Mouse (Mus musculus) G1E (cell line): ENCODE measurements around the gene Bpi. TPM values are rescaled to one million over a fixed set of nuclear protein-coding genes. Genes with fewer than 3 reads are reported as not detected.

Source experiments
- ATAC-seq: 2 replicates; pipeline ENCODE4 v1.8.0; 2016; ENCODE audit warnings: mild to moderate bottlenecking; ENCODE audit not compliant: insufficient number of reproducible peaks, poor library complexity, low FRiP score, severe bottlenecking; ENCODE audit errors: extremely low read depth
- DNase-seq: peaks from one replicate; pipeline ENCODE4 v3.0.0; 2012; ENCODE audit warnings: low spot score
- H3K27me3 ChIP-seq: 2 replicates; pipeline ENCODE4 v1.6.1; 2012; ENCODE audit warnings: mild to moderate bottlenecking, low read length, inconsistent platforms; ENCODE audit not compliant: insufficient read depth
- H3K36me3 ChIP-seq: replicated peaks from 2 replicates; pipeline ENCODE3; 2012; ENCODE audit warnings: mild to moderate bottlenecking, inconsistent platforms
- H3K4me1 ChIP-seq: 2 replicates; pipeline ENCODE4 v1.6.1; 2012; ENCODE audit warnings: low read depth, low read length, inconsistent platforms, mixed read lengths; ENCODE audit not compliant: insufficient read depth
- H3K4me3 ChIP-seq: 2 replicates; pipeline ENCODE4 v1.5.1; 2012; ENCODE audit warnings: low read depth, mild to moderate bottlenecking, inconsistent platforms, low read length, moderate library complexity, mixed read lengths
- H3K9me3 ChIP-seq: replicated peaks from 2 replicates; pipeline ENCODE4 v1.6.1; 2012; ENCODE audit warnings: inconsistent platforms
- CTCF ChIP-seq: IDR thresholded peaks from 2 replicates; pipeline ENCODE4 v1.5.1; 2012; ENCODE audit warnings: low read depth, low read length, inconsistent platforms, mixed read lengths
- GATA1 ChIP-seq: IDR thresholded peaks from 2 replicates; pipeline ENCODE4 v1.6.1; 2012; ENCODE audit warnings: borderline replicate concordance, low read length, inconsistent platforms, mixed read lengths
- GATA2 ChIP-seq: IDR thresholded peaks from 2 replicates; pipeline ENCODE4 v1.6.1; 2012; ENCODE audit warnings: low read depth, low read length, inconsistent platforms, borderline replicate concordance
- POLR2AphosphoS5 ChIP-seq: IDR thresholded peaks from 2 replicates; pipeline ENCODE4 v1.6.1; 2012; ENCODE audit warnings: low read depth, low read length, inconsistent platforms; ENCODE audit not compliant: insufficient replicate concordance
- TAL1 ChIP-seq: conservative IDR thresholded peaks from 2 replicates; pipeline ENCODE4 v1.6.1; 2012; ENCODE audit warnings: low read depth, low read length, inconsistent platforms, mixed read lengths
- polyA plus RNA-seq: library from polyadenylated mRNA; stranded (reverse); fragments of >175 nt; gene quantifications from 2 replicates; pipeline ENCODE4 v1.2.3, GENCODE M21; 2012
- total RNA-seq, 2 experiments: library from RNA; stranded (forward) in 1 of 2; stranded (reverse) in 1 of 2; fragments of 200-1000 nt in 1 of 2; fragments of >200 nt in 1 of 2; fragmentation: Nextera tagmentation in 1 of 2; gene quantifications; 2 replicates each; pipeline ENCODE4 v1.2.3; 2014 to 2017

Bpi gene
- total and polyA plus RNA-seq, 3 experiments: not detected

GRCm38 (mm10) chr2:158236698-158237097, 21.2 kb upstream of the Bpi start:
- Histone ChIP-seq H3K4me1 (peaks cover 2% of the 10 kb centered on the region; the same call in 1 of the 2 replicates), H3K4me3 (no peak overlapping the region), H3K27me3 (no peaks in the 10 kb centered on the region), H3K36me3 (no peaks in the 10 kb centered on the region), H3K9me3 (no peaks in the 10 kb centered on the region)
- no peak for ATAC-seq
- no peak for DNase-seq
- TF ChIP-seq TAL1 (no peak), POLR2AphosphoS5 (no peak), GATA2 (no peak), GATA1 (no peak)

GRCm38 (mm10) chr2:158238101-158238500, 19.8 kb upstream of the Bpi start:
- ATAC-seq: no peak
- H3K27me3 ChIP-seq: no peaks in the 10 kb centered on the region; the same call in 1 of the 2 replicates

GRCm38 (mm10) chr2:158241126-158241738, 16.7 kb upstream of the Bpi start:
- no peaks in the 10 kb centered on the region for H3K4me1 ChIP-seq
- no peaks in the 10 kb centered on the region for H3K36me3 ChIP-seq
- no peak for ATAC-seq
- H3K9me3 ChIP-seq: no peaks in the 10 kb centered on the region
- no peak for TF ChIP-seq POLR2AphosphoS5
- no peak for TF ChIP-seq CTCF
- no peaks in the 10 kb centered on the region; the same call in 1 of the 2 replicates for H3K27me3 ChIP-seq
- DNase-seq: no peak
- no peak overlapping the region for H3K4me3 ChIP-seq

More at GRCm38 (mm10) chr2:158238101-158238500, 19.8 kb upstream of the Bpi start:
- DNase-seq: no peak
- Histone ChIP-seq H3K4me3 (no peak overlapping the region), H3K4me1 (peaks cover under 1% of the 10 kb centered on the region; the same call in 1 of the 2 replicates), H3K36me3 (no peaks in the 10 kb centered on the region), H3K9me3 (no peaks in the 10 kb centered on the region)
- TF ChIP-seq CTCF (no peak), POLR2AphosphoS5 (no peak), GATA1 (no peak), TAL1 (no peak)

- no peak for DNase-seq
- no peaks in the 10 kb centered on the region for H3K9me3 ChIP-seq
- H3K36me3 ChIP-seq: no peaks in the 10 kb centered on the region
- TF ChIP-seq GATA1 (no peak), POLR2AphosphoS5 (no peak), TAL1 (no peak), GATA2 (no peak), CTCF (no peak)
- H3K4me3 ChIP-seq: no peak overlapping the region
- ATAC-seq: no peak
- no peaks in the 10 kb centered on the region; the same call in 1 of the 2 replicates for H3K27me3 ChIP-seq
- H3K4me1 ChIP-seq: no peaks in the 10 kb centered on the region
These were observed 15.6 kb upstream of the Bpi start for GRCm38 (mm10) chr2:158242170-158242896.

GRCm38 (mm10) chr2:158243129-158243870, 14.6 kb upstream of the Bpi start:
- Histone ChIP-seq H3K27me3 (no peaks in the 10 kb centered on the region; the same call in 1 of the 2 replicates), H3K4me1 (no peaks in the 10 kb centered on the region), H3K9me3 (no peaks in the 10 kb centered on the region), H3K36me3 (no peaks in the 10 kb centered on the region), H3K4me3 (no peak overlapping the region)
- ATAC-seq: no peak
- DNase-seq: no peak
- TF ChIP-seq TAL1: no peak
- no peak for TF ChIP-seq POLR2AphosphoS5
- no peak for TF ChIP-seq GATA2
- no peak for TF ChIP-seq GATA1
- TF ChIP-seq CTCF: no peak

GRCm38 (mm10) chr2:158245072-158245817, 12.6 kb upstream of the Bpi start:
- H3K27me3 ChIP-seq: no peaks in the 10 kb centered on the region; the same call in 1 of the 2 replicates
- no peaks in the 10 kb centered on the region for H3K9me3 ChIP-seq
- no peak for ATAC-seq
- H3K4me1 ChIP-seq: no peaks in the 10 kb centered on the region
- TF ChIP-seq TAL1 (no peak), CTCF (no peak), GATA1 (no peak), GATA2 (no peak), POLR2AphosphoS5 (no peak)
- no peaks in the 10 kb centered on the region for H3K36me3 ChIP-seq
- no peak for DNase-seq
- no peak overlapping the region for H3K4me3 ChIP-seq
